Comparison of ENCODE assay signal across 13 mouse cellular contexts in genomic region chr3:83827684-83828083, GRCm38 (mm10).
"Had no signal": no experiment of that assay in that cellular context is flagged by ENCODE, and none has a peak within 500 bp of the region (broad histone marks: within the 10 kb centered on the region; RNA-seq: fewer than 3 reads in every experiment).

No protein-coding gene starts in this region.

- ATAC-seq: liver, postnatal 0 days had no signal

- H3K9me3 ChIP-seq: kidney, embryonic 15.5 days had no signal

- DNase-seq: kidney, postnatal 10 days; kidney, postnatal 4 days; liver, postnatal 0 days; lung, postnatal 14 days; lung, postnatal 4 days; midbrain, embryonic 14.5 days; thymus, adult 2 months; thymus, postnatal 14 days had no signal

- H3K9ac ChIP-seq: kidney, embryonic 15.5 days; liver, embryonic 14.5 days; liver, postnatal 0 days; lung, embryonic 14.5 days had no signal

- H3K4me2 ChIP-seq: kidney, embryonic 15.5 days; liver, embryonic 11.5 days; lung, embryonic 14.5 days; midbrain, embryonic 11.5 days had no signal

- H3K27me3 ChIP-seq: kidney, embryonic 15.5 days had no signal

- H3K27ac ChIP-seq: kidney, embryonic 15.5 days; liver, embryonic 14.5 days had no signal

- H3K4me3 ChIP-seq: kidney, embryonic 15.5 days had no signal

- H3K36me3 ChIP-seq: kidney, embryonic 15.5 days had no signal
